Mouse (Mus musculus) megakaryocyte, embryonic 14.5 days (primary cell): ENCODE data around the gene Zdhhc8.

Experiments used
- FLI1 ChIP-seq: IDR thresholded peaks from 2 replicates; pipeline ENCODE4 v1.6.1; 2012; ENCODE audit warnings: low read length, inconsistent platforms, mixed read lengths
- GATA1 ChIP-seq: IDR thresholded peaks from 3 replicates; pipeline ENCODE4 v1.6.1; 2012; ENCODE audit warnings: mixed read lengths, low read length, inconsistent platforms, borderline replicate concordance

- TF ChIP-seq FLI1 (no peak), GATA1 (no peak)
Observed at GRCm38 (mm10) chr16:18234671-18235388, at the start of gene Zdhhc8.
